Mouse (Mus musculus): ENCODE data around the gene Gm12185.

The Gm12185 gene

GRCm38 (mm10) chr11:48863808-48864207 is 128.2 kb downstream of the Gm12185 start:
- in situ Hi-C loops (cut with MboI, MseI): loop anchor here in 1 of 2 experiments (5.0 kb wide), 1 partner anchor 398 kb away; no protein-coding TSS in a partner anchor

GRCm38 (mm10) chr11:48862784-48863319 is 129.2 kb downstream of the Gm12185 start:
- in situ Hi-C loops (cut with MboI, MseI): loop anchor here in 1 of 2 experiments (5.0 kb wide), 1 partner anchor 399 kb away; no protein-coding TSS in a partner anchor

- in situ Hi-C loops (cut with MboI, MseI): loop anchor here in 1 of 2 experiments (5.0 kb wide), 1 partner anchor 67 kb away; no protein-coding TSS in a partner anchor
Observed at GRCm38 (mm10) chr11:48859014-48859413, 133.0 kb downstream of the Gm12185 start.

All from T-helper 17 cell (primary cell).